Mouse (Mus musculus) thymus, adult 2 months (tissue): ENCODE results near the gene Trpc4. TPM values are rescaled to one million over a fixed set of nuclear protein-coding genes. Genes with fewer than 3 reads are reported as not detected.

Source experiments
- DNase-seq: peaks from one replicate; pipeline ENCODE4 v3.0.0; 2021
- H3K27ac ChIP-seq: fragments of 200-500 bp; 2 replicates; pipeline ENCODE4 v1.5.1; 2012; ENCODE audit warnings: low read length, control low read depth; ENCODE audit not compliant: control insufficient read depth, insufficient read depth
- H3K27me3 ChIP-seq: fragments of 200-500 bp; 2 replicates; pipeline ENCODE4 v1.6.1; 2012; ENCODE audit warnings: mild to moderate bottlenecking, low read length, moderate library complexity, mixed read lengths; ENCODE audit not compliant: control insufficient read depth, insufficient read depth
- H3K36me3 ChIP-seq: fragments of 200-500 bp; 2 replicates; pipeline ENCODE4 v1.6.1; 2012; ENCODE audit warnings: mild to moderate bottlenecking, low read length, moderate library complexity; ENCODE audit not compliant: control insufficient read depth, insufficient read depth
- H3K4me1 ChIP-seq: fragments of 200-500 bp; replicated peaks from 2 replicates; pipeline ENCODE4 v1.6.1; 2012; ENCODE audit warnings: low read length; ENCODE audit not compliant: control insufficient read depth, insufficient read depth
- H3K4me3 ChIP-seq: fragments of 200-500 bp; 2 replicates; pipeline ENCODE4 v1.5.1; 2012; ENCODE audit warnings: mild to moderate bottlenecking, low read length, control low read depth, moderate library complexity; ENCODE audit not compliant: control insufficient read depth, insufficient read depth
- CTCF ChIP-seq: fragments of 200-500 bp; IDR thresholded peaks from 2 replicates; pipeline ENCODE4 v1.5.1; 2012; ENCODE audit warnings: mild to moderate bottlenecking, control low read depth, low read length, moderate library complexity, borderline replicate concordance; ENCODE audit not compliant: control insufficient read depth, poor library complexity, insufficient read depth; ENCODE audit errors: extremely low read depth
- POLR2A ChIP-seq: fragments of 200-500 bp; IDR thresholded peaks from 2 replicates; pipeline ENCODE4 v1.6.1; 2012; ENCODE audit warnings: mild to moderate bottlenecking, low read length, control low read depth, moderate library complexity; ENCODE audit not compliant: control insufficient read depth, poor library complexity, insufficient read depth; ENCODE audit errors: extremely low read depth
- WGBS: fragments of 180-500 bp; shearing (Covaris S2); methylation state at CpG from one replicate; pipeline ENCODE4 v1.1.7; 2018; 5-methylcytosine and 5-hydroxymethylcytosine counted together
- polyA plus RNA-seq: library from polyadenylated mRNA; depleted of rRNA; stranded (reverse); fragments of >200 nt; gene quantifications from 2 replicates; pipeline ENCODE4 v1.2.3, GENCODE M21; 2012

Gene Trpc4
- polyA plus RNA-seq, 1 experiment, result not detected

GRCm38 (mm10) chr3:54170701-54171100 is 14.9 kb downstream of the Trpc4 start:
- no peak for DNase-seq
- TF ChIP-seq POLR2A (no peak), CTCF (no peak)
- Histone ChIP-seq H3K36me3 (no peaks in the 10 kb centered on the region), H3K27me3 (no peaks in the 10 kb centered on the region), H3K4me3 (no peak overlapping the region), H3K27ac (no peak overlapping the region), H3K4me1 (no peaks in the 10 kb centered on the region)

- DNase-seq, result no peak
Measured at GRCm38 (mm10) chr3:54177296-54177695, 21.5 kb downstream of the Trpc4 start.

GRCm38 (mm10) chr3:54190932-54191668 is 35.3 kb downstream of the Trpc4 start:
- no peaks in the 10 kb centered on the region for H3K4me1 ChIP-seq
- TF ChIP-seq CTCF (no peak), POLR2A (no peak)
- H3K27ac ChIP-seq, result no peak overlapping the region
- no peaks in the 10 kb centered on the region for H3K36me3 ChIP-seq
- no peaks in the 10 kb centered on the region for H3K27me3 ChIP-seq
- DNase-seq, result no peak
- no peak overlapping the region for H3K4me3 ChIP-seq
- 77% methylated on average over 6 of the region's 6 CpGs for WGBS

More at GRCm38 (mm10) chr3:54177296-54177695, 21.5 kb downstream of the Trpc4 start:
- no peak for TF ChIP-seq POLR2A
- Histone ChIP-seq H3K4me3 (no peak overlapping the region), H3K27me3 (no peaks in the 10 kb centered on the region), H3K36me3 (no peaks in the 10 kb centered on the region), H3K27ac (no peak overlapping the region), H3K4me1 (no peaks in the 10 kb centered on the region)
- WGBS, result 95% methylated on average over 1 of the region's 1 CpGs

- TF ChIP-seq POLR2A, result no peak
- TF ChIP-seq CTCF, result no peak
- no peak for DNase-seq
- no peak overlapping the region for H3K4me3 ChIP-seq
- no peaks in the 10 kb centered on the region for H3K4me1 ChIP-seq
- H3K36me3 ChIP-seq, result no peaks in the 10 kb centered on the region
- no peak overlapping the region for H3K27ac ChIP-seq
- WGBS, result 85% methylated on average over 5 of the region's 5 CpGs
- H3K27me3 ChIP-seq, result no peaks in the 10 kb centered on the region
Measured at GRCm38 (mm10) chr3:54201231-54201630, 45.4 kb downstream of the Trpc4 start.

- H3K4me3 ChIP-seq, result no peak overlapping the region
- 78% methylated on average over 5 of the region's 5 CpGs for WGBS
- H3K4me1 ChIP-seq, result no peaks in the 10 kb centered on the region
- no peak for DNase-seq
- H3K36me3 ChIP-seq, result no peaks in the 10 kb centered on the region
- no peak for TF ChIP-seq POLR2A
- H3K27ac ChIP-seq, result no peak overlapping the region
- H3K27me3 ChIP-seq, result no peaks in the 10 kb centered on the region
Measured at GRCm38 (mm10) chr3:54204386-54204785, 48.6 kb downstream of the Trpc4 start.

GRCm38 (mm10) chr3:54210112-54210511 is 54.3 kb downstream of the Trpc4 start:
- Histone ChIP-seq H3K27me3 (no peaks in the 10 kb centered on the region), H3K27ac (no peak overlapping the region), H3K4me1 (no peaks in the 10 kb centered on the region), H3K4me3 (no peak overlapping the region), H3K36me3 (no peaks in the 10 kb centered on the region)
- WGBS, result 75% methylated on average over 3 of the region's 3 CpGs
- no peak for TF ChIP-seq CTCF
- no peak for TF ChIP-seq POLR2A
- DNase-seq, result no peak

- Histone ChIP-seq H3K36me3 (no peaks in the 10 kb centered on the region), H3K4me3 (no peak overlapping the region), H3K27ac (no peak overlapping the region), H3K27me3 (no peaks in the 10 kb centered on the region), H3K4me1 (no peaks in the 10 kb centered on the region)
- DNase-seq, result no peak
- TF ChIP-seq POLR2A (no peak), CTCF (no peak)
- WGBS, result 93% methylated on average over 1 of the region's 1 CpGs
Measured at GRCm38 (mm10) chr3:54211441-54211840, 55.6 kb downstream of the Trpc4 start.
